Comparison of ENCODE assay signal across 10 mouse cellular contexts in genomic region chr1:37029942-37030341, GRCm38 (mm10). TPM values are rescaled to one million over a fixed set of nuclear protein-coding genes. Genes with fewer than 3 reads are reported as not detected.
DNase-seq lines count a peak whose midpoint lies in the region; ATAC-seq lines count a peak whose summit lies in the region.
"Had no signal": no experiment of that assay in that cellular context is flagged by ENCODE, and none has a peak within 500 bp of the region (broad histone marks: within the 10 kb centered on the region; RNA-seq: fewer than 3 reads in every experiment).

No protein-coding gene starts in this region.

- peak; percentile 17; the same call in 1 of the 2 replicates for ATAC-seq in kidney, embryonic 15.5 days (replicated peaks; ENCODE audit: low FRiP score)
- ATAC-seq in embryonic facial prominence, embryonic 15.5 days (ENCODE audit: insufficient number of reproducible peaks, low FRiP score, low TSS enrichment, low read depth), result no peak
- peak; percentile 12 for ATAC-seq in inflammation-experienced regulatory T-cells, adult 6 months
- ATAC-seq in midbrain, embryonic 13.5 days, result no peak

- no peak for DNase-seq in kidney, adult 9 months
- no peak for DNase-seq in thymus, postnatal 36 days
- DNase-seq in frontal cortex, postnatal 25 days (ENCODE audit: low spot score in 2 of 2), result no peak
- no peak for DNase-seq in spleen, postnatal 14 days (ENCODE audit: low spot score in 2 of 2)
- DNase-seq: retina, postnatal 1 day had no signal

- peak overlapping the region; percentile 50; the same call in 1 of the 2 replicates for H3K4me3 ChIP-seq in kidney, embryonic 15.5 days (replicated peaks)
- H3K4me3 ChIP-seq in embryonic facial prominence, embryonic 15.5 days (replicated peaks), result 0 out of 2 replicates have a peak overlapping the region, but pooled peaks have one; percentile 52
- H3K4me3 ChIP-seq in midbrain, embryonic 13.5 days (replicated peaks), result peak overlapping the region; percentile 57; the same call in 1 of the 2 replicates

- no peaks in the 10 kb centered on the region for H3K9me3 ChIP-seq in kidney, embryonic 15.5 days (replicated peaks)
- no peaks in the 10 kb centered on the region for H3K9me3 ChIP-seq in embryonic facial prominence, embryonic 15.5 days (replicated peaks)
- no peaks in the 10 kb centered on the region for H3K9me3 ChIP-seq in midbrain, embryonic 13.5 days
- H3K9me3 ChIP-seq: G1E had no signal

- H3K4me1 ChIP-seq in kidney, embryonic 15.5 days, result peaks cover 14% of the 10 kb centered on the region
- peaks cover 21% of the 10 kb centered on the region; the same call in 1 of the 2 replicates for H3K4me1 ChIP-seq in embryonic facial prominence, embryonic 15.5 days
- peaks cover 9% of the 10 kb centered on the region for H3K4me1 ChIP-seq in midbrain, embryonic 13.5 days (replicated peaks)

- no peaks in the 10 kb centered on the region for H3K36me3 ChIP-seq in kidney, embryonic 15.5 days
- no peaks in the 10 kb centered on the region for H3K36me3 ChIP-seq in embryonic facial prominence, embryonic 15.5 days
- H3K36me3 ChIP-seq in midbrain, embryonic 13.5 days, result no peaks in the 10 kb centered on the region
- H3K36me3 ChIP-seq: G1E had no signal

- H3K4me2 ChIP-seq in kidney, embryonic 15.5 days, result peak overlapping the region; percentile 81
- H3K4me2 ChIP-seq in embryonic facial prominence, embryonic 15.5 days (replicated peaks), result peak overlapping the region; percentile 92
- peak overlapping the region; percentile 76 for H3K4me2 ChIP-seq in midbrain, embryonic 13.5 days (replicated peaks)

- no peak overlapping the region for H3K9ac ChIP-seq in kidney, embryonic 15.5 days
- H3K9ac ChIP-seq in embryonic facial prominence, embryonic 15.5 days, result no peak overlapping the region
- no peak overlapping the region for H3K9ac ChIP-seq in midbrain, embryonic 13.5 days (replicated peaks)

- WGBS in kidney, embryonic 15.5 days, result 33% methylated on average over 5 of the region's 5 CpGs
- WGBS in embryonic facial prominence, embryonic 15.5 days, result 42% methylated on average over 5 of the region's 5 CpGs
- WGBS in midbrain, embryonic 13.5 days, result 50% methylated on average over 5 of the region's 5 CpGs

- no peaks in the 10 kb centered on the region for H3K27me3 ChIP-seq in kidney, embryonic 15.5 days
- no peaks in the 10 kb centered on the region for H3K27me3 ChIP-seq in embryonic facial prominence, embryonic 15.5 days
- H3K27me3 ChIP-seq in midbrain, embryonic 13.5 days, result no peaks in the 10 kb centered on the region

- H3K27ac ChIP-seq in kidney, embryonic 15.5 days, result no peak overlapping the region
- no peak overlapping the region for H3K27ac ChIP-seq in embryonic facial prominence, embryonic 15.5 days (replicated peaks)
- no peak overlapping the region for H3K27ac ChIP-seq in midbrain, embryonic 13.5 days

RNA-seq across cellular contexts. Expression of gene Vwa3b, which starts 3.5 kb away (rescaled TPM):
- 0.51 TPM in 1 of 2 replicates, not detected in the other for polyA plus RNA-seq in kidney, embryonic 15.5 days (2015; fragmentation: Nextera tagmentation; extraction: Ambion mirVana)
- polyA plus RNA-seq in embryonic facial prominence, embryonic 15.5 days (2015; fragmentation: Nextera tagmentation; extraction: Ambion mirVana), result 1.8 and 2.9 TPM in 2 replicates
- polyA plus RNA-seq in inflammation-experienced regulatory T-cells, adult 6 months (2017; shearing (Covaris generic)), result 1 to 10 TPM; 1.2 to 2.8 (median 1.8) TPM
- polyA plus RNA-seq in midbrain, embryonic 13.5 days (2015; fragmentation: Nextera tagmentation; extraction: Ambion mirVana), result 0.28 and 0.54 TPM in 2 replicates
- polyA plus RNA-seq: G1E had no signal

Comparison
In these comparisons a context has a peak if more than half of its experiments do, and no peak if none do; other contexts are left out.
1. ATAC-seq: peak in kidney, embryonic 15.5 days (single experiment) and inflammation-experienced regulatory T-cells, adult 6 months (single experiment); none in embryonic facial prominence, embryonic 15.5 days (single experiment) and midbrain, embryonic 13.5 days (single experiment).
2. Peak in every context shown above with its lines, with median percentiles within 50 percentile points of each other: H3K4me2 ChIP-seq and H3K4me3 ChIP-seq.